Mouse (Mus musculus) cortical plate, adult 2 months (tissue): ENCODE data around the gene Nfkb1.

Experiments
- CTCF ChIP-seq: fragments of 200-500 bp; IDR thresholded peaks from 2 replicates; pipeline ENCODE4 v1.5.1; 2011; ENCODE audit warnings: mild to moderate bottlenecking, control low read depth, low read length; ENCODE audit not compliant: insufficient read depth; ENCODE audit errors: extremely low read depth
- POLR2A ChIP-seq: fragments of 200-500 bp; IDR thresholded peaks from 2 replicates; pipeline ENCODE4 v1.6.1; 2011; ENCODE audit warnings: mild to moderate bottlenecking, low read length, control low read depth; ENCODE audit not compliant: insufficient read depth; ENCODE audit errors: extremely low read depth

GRCm38 (mm10) chr3:135631096-135631457, 60.3 kb downstream of the Nfkb1 start:
- TF ChIP-seq CTCF (peak; percentile 42), POLR2A (no peak)
